Mouse (Mus musculus) yolk sac, embryonic 10.5 days (tissue): ENCODE measurements around the gene Nup54.

Experiments
- DNase-seq: peaks from one replicate; pipeline ENCODE4 v3.0.0-alpha.2; 2017; ENCODE audit warnings: low spot score

The Nup54 gene

DNA sequence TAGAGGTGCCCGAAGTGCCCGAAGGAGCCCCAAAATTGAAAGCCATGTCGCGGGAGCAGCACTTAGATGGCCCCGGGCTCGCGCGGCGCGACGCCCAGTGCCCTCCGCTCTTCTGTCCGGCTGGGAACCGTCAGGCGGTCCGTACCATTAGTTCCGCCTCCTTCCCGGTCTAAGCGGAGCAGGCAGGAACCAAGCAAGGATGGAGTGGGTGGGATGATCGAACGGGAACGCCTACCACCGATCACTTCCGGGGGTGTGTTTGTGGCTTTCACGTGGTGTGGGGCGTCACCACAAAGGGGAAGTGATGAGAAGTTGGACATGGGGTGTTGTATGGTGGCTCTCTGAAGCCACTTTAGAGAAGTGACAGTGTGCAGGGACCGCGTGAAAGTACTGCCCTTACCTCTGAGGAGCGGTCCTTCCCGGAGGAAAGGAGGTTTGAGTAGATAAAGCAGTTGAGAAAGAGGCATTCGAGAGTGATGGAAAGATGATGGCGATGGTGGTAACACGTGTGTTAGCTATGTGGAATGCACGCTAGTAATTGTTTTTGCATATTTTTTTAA is at the start of gene Nup54:
Gene Nup54 (minus strand): TSS at position 195 of the 560 bp plus-strand sequence.
- DNase-seq, result peak; percentile 96

DNA sequence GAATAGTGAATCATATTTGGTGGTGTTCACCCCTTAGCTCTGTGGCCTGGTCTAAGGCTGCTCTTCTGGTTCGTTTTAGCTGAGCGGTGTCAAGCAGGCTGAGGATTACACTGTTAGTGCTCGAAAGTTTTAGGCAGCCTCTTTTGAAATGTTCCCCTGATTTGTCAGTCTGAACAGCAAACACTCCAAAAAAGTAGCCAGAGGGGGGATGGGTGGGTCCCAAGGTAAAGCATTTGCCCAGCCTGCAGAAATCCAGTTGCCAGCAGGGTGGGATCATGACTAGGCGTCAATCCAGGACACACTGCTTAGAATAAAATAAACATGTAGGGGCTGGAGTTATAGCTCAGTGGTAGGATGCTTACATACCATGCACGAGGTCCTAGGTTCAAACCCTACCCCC is 37.8 kb upstream of the Nup54 start:
- DNase-seq, result no peak

DNA sequence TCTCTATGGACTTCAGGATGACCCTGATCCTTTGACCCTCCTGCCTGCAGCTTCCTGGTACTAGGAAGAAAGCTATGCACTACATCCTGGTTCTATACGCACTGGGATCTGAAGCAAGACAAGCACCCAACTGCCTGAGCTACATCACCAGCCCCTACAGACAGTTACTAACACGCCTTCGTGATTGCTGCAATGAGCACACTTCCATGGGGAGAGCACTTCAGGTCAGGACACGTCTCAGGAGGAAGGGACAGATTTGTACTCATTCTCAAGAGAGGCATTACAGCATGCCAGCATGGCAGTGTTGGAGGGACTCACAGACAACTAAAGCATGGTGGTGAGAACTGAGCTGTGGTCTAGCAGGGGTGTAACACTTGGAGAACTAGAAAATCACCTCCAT is 36.5 kb upstream of the Nup54 start:
- no peak for DNase-seq

- no peak for DNase-seq
Measured at GRCm38 (mm10) chr5:92469201-92470130, 34.4 kb upstream of the Nup54 start.

GRCm38 (mm10) chr5:92468234-92468633 is 33.2 kb upstream of the Nup54 start:
- DNase-seq, result no peak

DNA sequence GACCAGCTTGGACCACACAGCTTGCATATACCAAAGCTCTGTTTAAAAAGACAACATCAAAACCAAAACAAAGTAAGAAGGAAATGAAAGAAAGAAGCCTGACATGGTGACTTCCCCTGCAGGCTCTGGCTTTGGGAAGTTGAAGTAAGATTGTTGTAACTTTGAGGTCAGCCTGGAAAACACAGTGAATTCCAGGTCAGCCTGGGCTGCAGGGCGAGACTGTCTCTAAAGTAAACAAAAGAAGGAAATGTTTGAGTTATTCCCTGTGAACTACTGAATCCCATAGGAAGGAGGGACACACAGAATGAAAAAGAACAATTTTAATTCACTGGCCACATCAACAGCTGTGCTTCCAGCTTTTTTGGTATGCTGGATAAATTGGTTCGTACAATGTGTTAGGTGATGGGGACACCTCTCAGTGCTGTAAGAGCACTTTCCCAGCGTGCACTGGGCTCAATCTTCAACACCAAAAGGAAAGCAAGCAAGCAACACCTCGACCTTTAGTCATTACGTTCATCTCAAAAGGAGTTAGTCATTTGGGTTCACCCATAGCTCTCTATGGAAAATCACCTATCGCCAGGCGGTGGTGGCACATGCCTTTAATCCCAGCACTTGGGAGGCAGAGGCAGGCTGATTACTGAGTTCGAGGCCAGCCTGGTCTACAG is 32.2 kb upstream of the Nup54 start:
- peak; percentile 37 for DNase-seq

DNA sequence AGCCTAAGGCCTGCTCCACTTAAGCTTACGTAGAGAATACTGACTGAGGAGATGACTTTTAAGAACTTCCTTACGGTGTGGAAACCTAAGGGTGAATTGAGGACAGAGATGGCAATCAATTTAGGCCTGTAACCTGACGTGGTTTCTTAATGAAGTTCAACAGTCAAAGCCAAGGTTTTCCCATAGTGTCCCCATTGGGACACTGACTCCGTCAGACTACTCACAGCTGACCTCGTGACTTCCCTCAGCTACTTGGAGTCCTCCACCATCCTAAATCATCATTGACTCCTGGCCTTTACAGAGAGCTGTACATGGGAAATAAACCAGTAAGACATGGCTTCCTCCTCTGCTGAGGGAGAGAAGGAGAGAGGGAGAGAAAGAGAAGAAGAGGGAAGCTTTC is 30.5 kb upstream of the Nup54 start:
- DNase-seq, result no peak

DNA sequence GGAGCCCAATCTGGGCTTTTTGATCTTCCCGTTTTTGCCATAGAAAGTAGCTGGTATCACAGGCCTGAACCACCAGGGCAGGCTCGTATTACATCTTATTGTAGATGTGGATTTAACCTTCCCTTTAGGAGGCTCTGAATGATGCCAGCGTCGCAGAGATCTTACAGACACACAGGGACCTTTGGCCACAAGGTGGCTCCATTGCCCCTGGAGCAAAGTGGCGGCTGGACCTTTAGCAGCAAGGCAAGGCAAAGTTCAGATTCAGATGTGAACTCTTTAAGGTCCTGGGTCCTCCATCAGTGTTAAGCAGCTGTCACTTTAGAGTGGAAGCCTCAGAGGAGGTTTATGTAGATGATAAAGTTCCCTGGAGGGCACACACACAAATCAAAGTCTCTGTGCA is 26.3 kb upstream of the Nup54 start:
- DNase-seq, result peak; percentile 31

GRCm38 (mm10) chr5:92458726-92459125 is 23.7 kb upstream of the Nup54 start:
- peak; percentile 28 for DNase-seq

DNA sequence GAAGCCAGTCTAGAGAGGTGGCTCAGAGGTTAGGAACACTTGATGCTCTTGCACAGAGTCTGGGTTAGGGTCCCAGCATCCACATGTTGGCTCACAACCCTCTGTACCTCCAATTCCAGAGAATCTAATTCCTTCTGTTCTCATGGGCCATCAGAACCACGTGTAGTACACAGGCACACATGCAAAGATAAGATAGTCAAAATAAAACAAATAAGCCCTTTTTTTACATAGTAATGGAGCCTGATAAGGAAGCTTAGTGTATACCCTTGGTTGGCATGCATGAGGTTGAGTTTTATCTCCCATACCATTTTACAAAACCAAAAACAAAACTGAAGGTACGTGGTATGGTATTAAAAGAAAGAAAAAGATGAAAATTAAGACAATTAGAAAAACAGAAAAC is 22.4 kb upstream of the Nup54 start:
- no peak for DNase-seq

DNA sequence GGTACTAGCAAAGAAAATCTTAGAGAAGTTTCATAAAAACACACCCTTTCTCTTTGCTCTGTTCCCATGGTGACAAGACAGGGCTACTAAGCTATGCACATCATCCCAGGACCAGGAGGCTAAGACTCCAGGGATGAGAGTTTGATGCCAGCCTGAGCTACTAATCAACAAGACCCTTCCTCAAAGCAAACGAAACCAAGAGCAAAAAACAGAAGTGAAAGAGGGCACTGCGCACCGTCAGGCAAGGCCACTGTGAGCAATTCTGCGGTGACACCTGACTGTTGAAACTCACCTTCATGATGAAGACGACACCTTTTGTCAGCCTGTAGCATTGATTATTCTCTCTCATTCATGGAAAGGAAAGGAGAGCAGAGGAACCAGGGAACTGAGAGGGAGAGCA is 17.9 kb upstream of the Nup54 start:
- no peak for DNase-seq

DNA sequence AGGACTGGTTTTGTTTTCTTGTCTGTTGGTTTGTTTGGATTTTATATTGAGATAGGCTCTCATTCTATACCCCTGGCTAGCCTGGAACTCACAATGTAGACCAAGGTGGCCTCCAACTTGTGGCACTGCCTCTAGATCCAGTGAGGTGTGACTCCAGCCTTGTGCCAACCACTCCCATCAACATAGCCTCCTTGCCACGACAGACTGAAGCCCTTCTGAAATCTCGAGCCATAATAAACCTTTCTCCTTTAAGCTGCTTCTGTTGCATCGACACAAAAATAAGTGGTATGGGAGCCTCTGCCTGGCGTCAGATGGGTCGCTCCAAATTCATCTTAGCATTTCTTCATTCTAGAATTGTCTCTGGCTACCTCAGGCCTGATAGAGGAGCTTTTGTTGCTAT is 11.7 kb upstream of the Nup54 start:
- DNase-seq, result no peak

DNA sequence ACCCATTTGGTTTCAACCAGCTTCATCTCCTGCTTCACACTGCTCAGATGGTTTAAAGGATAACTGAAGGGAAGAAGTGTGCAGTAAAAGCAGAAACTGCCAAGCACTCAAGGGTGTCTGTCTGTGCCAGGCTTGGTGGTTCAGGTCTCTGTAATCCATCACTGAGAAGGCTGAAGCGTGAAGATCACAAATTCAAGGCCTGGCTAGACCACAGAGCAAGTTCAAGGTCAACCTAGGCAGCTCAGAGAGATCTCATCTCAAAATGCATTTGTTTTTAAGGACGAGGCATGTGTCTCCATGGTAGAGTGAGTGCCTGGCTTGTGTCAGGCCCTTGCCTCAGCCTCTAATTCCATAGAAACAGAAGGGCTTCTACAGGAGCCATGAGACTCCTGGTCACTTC is 10.0 kb upstream of the Nup54 start:
- DNase-seq, result no peak

DNA sequence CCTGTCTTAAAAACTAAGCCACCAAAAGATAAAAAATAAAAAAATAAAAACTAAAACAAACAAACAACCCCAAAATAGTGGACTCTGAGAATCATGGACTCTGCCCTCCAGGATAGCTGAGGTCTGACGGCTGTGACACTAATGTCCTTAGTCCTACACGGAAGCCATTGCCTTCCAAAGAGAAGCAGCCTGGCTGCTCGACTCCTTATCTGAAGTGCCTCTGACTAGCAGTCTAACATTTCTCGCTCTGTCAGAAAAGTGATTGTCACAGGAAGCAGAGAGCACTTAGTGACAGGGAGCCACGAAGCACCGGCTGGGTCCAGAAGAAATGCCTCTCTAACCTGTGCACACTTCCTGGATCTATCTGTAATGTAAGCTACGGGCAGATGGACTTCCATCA is 7.9 kb upstream of the Nup54 start:
- no peak for DNase-seq

DNA sequence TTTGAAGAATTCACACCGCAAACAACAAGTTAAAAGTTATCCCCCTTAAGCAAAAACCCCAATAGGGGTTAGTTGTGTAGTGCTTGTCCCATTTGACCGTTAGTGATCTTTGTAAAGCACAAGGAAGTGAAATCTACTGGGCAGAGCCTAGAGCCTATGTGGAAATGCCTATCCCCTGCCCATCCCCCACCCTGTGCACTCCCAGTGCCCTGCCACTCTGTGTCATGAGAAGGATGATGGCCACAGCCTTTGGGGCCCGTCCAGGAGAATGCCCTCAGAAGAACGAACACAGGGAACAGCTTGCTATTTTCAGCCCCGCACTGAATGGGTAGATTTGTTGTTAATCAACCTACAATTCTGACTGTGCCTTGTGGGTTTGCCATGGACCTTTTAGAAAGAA is 6.5 kb upstream of the Nup54 start:
- DNase-seq, result no peak

DNA sequence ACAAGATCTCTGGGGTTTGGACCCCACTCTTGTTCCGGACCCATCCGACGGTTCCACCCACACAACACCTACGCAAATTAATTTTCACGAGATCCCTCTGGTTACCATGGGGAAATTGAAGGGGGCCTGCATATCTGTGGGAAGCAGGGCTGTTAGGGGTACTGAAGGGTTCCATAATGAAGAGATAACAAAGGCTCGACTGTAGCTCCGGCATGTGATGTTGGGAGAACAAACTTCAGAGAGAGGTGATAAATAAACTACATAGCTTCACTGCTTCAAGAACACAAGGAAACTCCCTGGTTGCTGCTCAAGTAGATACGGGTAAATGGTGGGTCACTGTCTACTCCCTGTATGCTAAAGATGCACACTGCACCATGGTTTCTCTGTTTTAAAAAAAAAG is 3.5 kb upstream of the Nup54 start:
- DNase-seq, result no peak

GRCm38 (mm10) chr5:92434571-92434985 is 441 bp downstream of the Nup54 start:
- DNase-seq, result no peak

DNA sequence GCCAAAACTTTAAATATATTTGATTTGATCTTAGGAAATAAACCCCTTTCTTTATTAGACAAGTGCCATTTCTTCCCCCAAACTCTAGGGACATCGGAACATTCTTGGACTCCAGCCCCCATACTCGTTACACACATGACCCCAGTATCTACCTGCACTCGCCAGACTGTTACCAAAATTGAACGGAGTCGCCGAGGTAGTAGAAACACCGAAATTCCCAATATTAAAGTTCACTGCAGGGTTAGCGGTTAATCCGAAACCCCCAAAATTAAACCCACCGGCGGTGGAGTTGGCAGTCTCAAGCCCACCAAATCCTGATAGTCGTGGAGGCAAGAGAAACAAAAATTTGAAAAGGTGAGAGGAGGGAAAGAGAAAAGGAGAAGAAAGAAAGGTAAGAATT is 949 bp downstream of the Nup54 start:
- DNase-seq, result no peak

DNA sequence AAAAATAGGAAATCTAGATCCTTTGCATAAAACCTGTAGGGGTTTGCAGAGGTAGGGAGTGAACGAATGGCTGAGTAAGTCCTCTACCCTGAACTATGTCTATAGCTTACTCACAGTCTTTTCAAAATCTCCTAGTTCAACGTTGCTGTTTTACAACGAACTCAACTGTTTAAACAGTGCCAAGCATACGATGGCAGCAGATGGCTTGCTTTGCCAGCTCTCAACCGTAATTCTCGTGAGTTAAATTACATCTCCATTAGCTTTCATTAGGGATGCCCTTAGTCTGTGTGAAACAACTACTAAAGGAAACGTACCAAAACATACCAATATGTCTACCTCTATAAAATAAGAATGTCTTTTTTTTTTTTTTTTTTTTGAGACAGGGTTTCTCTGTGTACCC is 3.4 kb downstream of the Nup54 start:
- DNase-seq, result no peak

GRCm38 (mm10) chr5:92430723-92431122 is 4.3 kb downstream of the Nup54 start:
- no peak for DNase-seq

DNA sequence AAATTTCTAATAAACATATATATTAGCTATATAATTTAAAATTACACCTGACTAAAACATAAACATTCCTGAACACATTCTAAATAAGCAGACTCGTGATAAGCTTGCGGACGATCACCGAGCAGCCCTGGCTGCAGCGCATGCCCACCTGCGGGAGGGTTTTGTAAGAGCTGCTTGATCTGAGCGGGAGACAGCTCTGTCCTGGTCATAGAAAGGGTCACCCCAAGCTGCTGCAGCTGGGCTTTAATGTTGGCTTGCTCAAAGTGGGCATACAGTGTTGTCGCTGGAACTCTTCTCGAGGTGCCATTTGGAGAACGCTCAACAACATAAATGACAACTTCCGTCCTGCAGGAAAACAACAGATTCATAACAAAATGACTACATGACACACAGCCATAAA is 10.9 kb downstream of the Nup54 start:
- DNase-seq, result no peak

DNA sequence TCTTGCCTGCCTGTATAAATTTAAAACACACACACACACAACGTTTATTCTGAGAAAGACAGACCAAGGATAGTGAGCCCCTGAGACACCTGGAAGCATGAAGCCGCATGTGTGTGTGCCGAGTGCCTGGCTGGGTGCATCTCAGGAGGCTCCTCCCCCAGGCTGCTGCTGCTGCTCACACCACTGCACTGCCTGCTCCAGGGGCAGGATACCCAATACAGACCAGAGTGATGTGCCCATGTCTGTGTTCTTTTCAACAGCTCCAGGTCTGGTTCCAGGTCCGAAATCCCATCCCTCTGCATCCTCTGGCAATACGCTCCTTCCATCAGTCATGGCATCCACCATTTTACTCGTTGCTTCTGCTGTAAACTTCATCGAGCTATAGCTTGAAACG is 21.0 kb downstream of the Nup54 start:
- no peak for DNase-seq

DNA sequence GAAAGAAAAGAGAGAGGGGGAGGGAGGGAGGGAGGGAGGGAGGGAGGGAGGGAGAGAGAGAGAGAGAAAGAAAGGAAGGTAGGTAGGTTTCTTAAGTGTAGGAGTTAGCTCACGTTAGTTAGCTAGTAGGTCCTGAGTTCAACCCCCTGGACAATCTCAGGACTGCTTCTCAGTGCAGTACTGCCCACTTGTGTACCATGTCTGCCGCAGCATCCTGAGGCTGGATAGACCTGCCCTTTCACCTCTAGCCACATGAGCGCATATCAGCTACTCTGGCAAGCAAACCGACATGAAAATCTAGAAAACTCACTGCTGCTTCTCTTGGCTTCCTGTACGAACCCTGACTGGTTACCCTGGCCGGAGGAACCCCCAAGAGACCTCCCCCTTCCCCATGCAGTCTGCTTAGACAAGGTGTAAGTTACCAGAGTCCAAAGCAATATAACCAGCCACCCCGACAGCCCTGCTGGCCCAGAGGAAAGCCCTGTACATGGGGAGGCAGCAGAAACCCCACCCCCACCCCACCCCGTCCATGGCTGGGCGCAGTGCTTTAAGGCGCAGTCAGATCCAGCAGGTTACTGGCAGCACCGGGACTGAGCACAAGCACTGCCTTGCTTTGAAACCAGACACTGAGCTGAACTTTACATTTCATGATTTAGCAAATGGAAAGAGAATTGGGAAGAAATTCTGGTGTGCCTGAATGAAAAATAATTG is 21.6 kb downstream of the Nup54 start:
- no peak for DNase-seq
